Mouse (Mus musculus): ENCODE results near the gene Srrm4.

Gene Srrm4

GRCm38 (mm10) chr5:116553106-116553505, 38.5 kb downstream of the Srrm4 start:
- DNase-seq (ENCODE audit: low read depth, low spot score) = no peak

- no peak for DNase-seq (ENCODE audit: low read depth, low spot score)
Observed at GRCm38 (mm10) chr5:116552584-116552983, 39.0 kb downstream of the Srrm4 start.

- DNase-seq (ENCODE audit: low read depth, low spot score) = no peak
Observed at GRCm38 (mm10) chr5:116545746-116546145, 45.9 kb downstream of the Srrm4 start.

GRCm38 (mm10) chr5:116542317-116542716, 49.3 kb downstream of the Srrm4 start:
- no peak for DNase-seq (ENCODE audit: low read depth, low spot score)

GRCm38 (mm10) chr5:116541128-116541527, 50.5 kb downstream of the Srrm4 start:
- DNase-seq (ENCODE audit: low read depth, low spot score) = no peak

GRCm38 (mm10) chr5:116539360-116539759, 52.3 kb downstream of the Srrm4 start:
- DNase-seq (ENCODE audit: low read depth, low spot score) = no peak

- DNase-seq (ENCODE audit: low read depth, low spot score) = no peak
Observed at GRCm38 (mm10) chr5:116538491-116538890, 53.1 kb downstream of the Srrm4 start.

- DNase-seq (ENCODE audit: low read depth, low spot score) = no peak
Observed at GRCm38 (mm10) chr5:116526324-116526723, 65.3 kb downstream of the Srrm4 start.

GRCm38 (mm10) chr5:116525308-116525707, 66.3 kb downstream of the Srrm4 start:
- DNase-seq (ENCODE audit: low read depth, low spot score) = no peak

GRCm38 (mm10) chr5:116523553-116523952, 68.1 kb downstream of the Srrm4 start:
- DNase-seq (ENCODE audit: low read depth, low spot score) = no peak

- no peak for DNase-seq (ENCODE audit: low read depth, low spot score)
Observed at GRCm38 (mm10) chr5:116523079-116523478, 68.5 kb downstream of the Srrm4 start.

GRCm38 (mm10) chr5:116522273-116522672, 69.3 kb downstream of the Srrm4 start:
- DNase-seq (ENCODE audit: low read depth, low spot score) = no peak

GRCm38 (mm10) chr5:116518047-116518446, 73.6 kb downstream of the Srrm4 start:
- DNase-seq (ENCODE audit: low read depth, low spot score) = no peak

- no peak for DNase-seq (ENCODE audit: low read depth, low spot score)
Observed at GRCm38 (mm10) chr5:116512135-116512534, 79.5 kb downstream of the Srrm4 start.

- DNase-seq (ENCODE audit: low read depth, low spot score) = no peak
Observed at GRCm38 (mm10) chr5:116510229-116510628, 81.4 kb downstream of the Srrm4 start.

- no peak for DNase-seq (ENCODE audit: low read depth, low spot score)
Observed at GRCm38 (mm10) chr5:116501342-116501741, 90.3 kb downstream of the Srrm4 start.

- no peak for DNase-seq (ENCODE audit: low read depth, low spot score)
Observed at GRCm38 (mm10) chr5:116498880-116499640, 92.6 kb downstream of the Srrm4 start.

GRCm38 (mm10) chr5:116497866-116498265, 93.8 kb downstream of the Srrm4 start:
- no peak for DNase-seq (ENCODE audit: low read depth, low spot score)

- no peak for DNase-seq (ENCODE audit: low read depth, low spot score)
Observed at GRCm38 (mm10) chr5:116497205-116497604, 94.4 kb downstream of the Srrm4 start.

GRCm38 (mm10) chr5:116496717-116497116, 94.9 kb downstream of the Srrm4 start:
- DNase-seq (ENCODE audit: low read depth, low spot score) = no peak

GRCm38 (mm10) chr5:116495466-116495865, 96.2 kb downstream of the Srrm4 start:
- DNase-seq (ENCODE audit: low read depth, low spot score) = no peak

- DNase-seq (ENCODE audit: low read depth, low spot score) = no peak
Observed at GRCm38 (mm10) chr5:116494377-116494776, 97.2 kb downstream of the Srrm4 start.

- DNase-seq (ENCODE audit: low read depth, low spot score) = no peak
Observed at GRCm38 (mm10) chr5:116492726-116493125, 98.9 kb downstream of the Srrm4 start.
